Mouse (Mus musculus): Measurements from ENCODE around the gene Spsb4.

The Spsb4 gene

GRCm38 (mm10) chr9:96977287-96978145 is 41.1 kb downstream of the Spsb4 start:
- no peak for DNase-seq

GRCm38 (mm10) chr9:96973091-96973490 is 45.6 kb downstream of the Spsb4 start:
- no peak for DNase-seq

GRCm38 (mm10) chr9:96971625-96972404 is 46.8 kb downstream of the Spsb4 start:
- DNase-seq = peak; percentile 52 to 77

DNA sequence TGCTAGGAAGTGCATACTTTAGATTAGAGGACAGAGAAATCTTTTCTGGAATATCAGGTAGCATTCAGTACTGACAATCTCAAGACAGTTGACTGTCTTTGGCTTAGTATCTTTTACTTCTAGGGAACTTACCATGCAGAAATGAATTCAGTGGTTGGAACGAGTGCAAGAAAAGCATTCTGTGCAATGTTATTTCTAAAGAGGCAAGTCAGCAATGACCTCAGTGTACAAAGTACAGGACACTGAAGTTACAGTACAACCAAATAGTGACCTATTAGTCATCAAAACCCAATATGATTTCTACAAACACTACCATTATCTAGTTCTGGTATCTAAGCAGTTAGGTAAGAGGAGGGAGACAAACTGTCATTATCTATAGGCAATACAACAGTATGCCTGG is 51.1 kb downstream of the Spsb4 start:
- no peak for DNase-seq

- DNase-seq = no peak
Observed at GRCm38 (mm10) chr9:96966465-96966864, 52.2 kb downstream of the Spsb4 start.

GRCm38 (mm10) chr9:96963443-96964215 is 55.0 kb downstream of the Spsb4 start:
- peak in 1 of 2 experiments; percentile 46 for DNase-seq

DNA sequence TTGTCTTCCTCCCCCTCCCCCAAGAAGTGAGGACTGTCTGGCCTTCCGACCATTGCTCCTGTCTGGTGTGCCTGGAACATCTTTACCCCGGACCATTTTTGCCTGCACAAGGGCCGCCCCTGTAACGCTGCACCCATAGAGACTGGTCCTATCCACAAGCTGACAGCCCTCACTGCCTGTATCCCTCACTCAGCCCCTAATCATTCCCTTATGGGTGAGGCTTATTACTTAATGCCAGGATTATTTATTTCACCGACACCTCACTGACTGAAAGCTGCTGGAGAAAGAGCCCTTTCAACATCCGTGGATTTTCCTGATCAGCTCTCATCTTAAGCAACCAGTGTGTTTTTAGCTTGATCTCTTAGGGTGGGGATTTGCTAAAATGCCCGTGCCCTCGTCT is 55.9 kb downstream of the Spsb4 start:
- DNase-seq = no peak

- DNase-seq = peak; percentile 12 to 44
Observed at GRCm38 (mm10) chr9:96961986-96962701, 56.5 kb downstream of the Spsb4 start.

- peak in 1 of 2 experiments; percentile 57 for DNase-seq
Observed at GRCm38 (mm10) chr9:96961006-96961405, 57.6 kb downstream of the Spsb4 start.

GRCm38 (mm10) chr9:96960241-96960640 is 58.4 kb downstream of the Spsb4 start:
- DNase-seq = no peak

DNA sequence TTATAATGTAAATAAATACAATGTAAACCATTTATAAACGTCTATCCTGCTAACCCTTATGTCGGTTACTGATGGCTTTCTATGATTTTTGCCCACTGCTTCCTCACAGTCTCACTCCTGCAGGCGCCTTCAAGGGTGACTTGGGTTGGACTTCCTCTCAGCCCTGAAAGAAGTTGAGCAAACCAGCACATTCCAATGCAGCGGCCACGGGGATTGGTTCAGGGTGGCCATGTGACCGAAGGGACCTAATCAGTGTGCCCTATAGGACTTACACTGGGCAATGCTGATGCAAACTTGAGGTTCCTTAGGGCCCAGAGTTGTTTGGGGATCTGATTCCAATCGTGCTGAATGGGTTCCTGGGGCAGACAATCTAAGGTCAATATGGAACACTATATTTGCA is 59.2 kb downstream of the Spsb4 start:
- no peak for DNase-seq

DNA sequence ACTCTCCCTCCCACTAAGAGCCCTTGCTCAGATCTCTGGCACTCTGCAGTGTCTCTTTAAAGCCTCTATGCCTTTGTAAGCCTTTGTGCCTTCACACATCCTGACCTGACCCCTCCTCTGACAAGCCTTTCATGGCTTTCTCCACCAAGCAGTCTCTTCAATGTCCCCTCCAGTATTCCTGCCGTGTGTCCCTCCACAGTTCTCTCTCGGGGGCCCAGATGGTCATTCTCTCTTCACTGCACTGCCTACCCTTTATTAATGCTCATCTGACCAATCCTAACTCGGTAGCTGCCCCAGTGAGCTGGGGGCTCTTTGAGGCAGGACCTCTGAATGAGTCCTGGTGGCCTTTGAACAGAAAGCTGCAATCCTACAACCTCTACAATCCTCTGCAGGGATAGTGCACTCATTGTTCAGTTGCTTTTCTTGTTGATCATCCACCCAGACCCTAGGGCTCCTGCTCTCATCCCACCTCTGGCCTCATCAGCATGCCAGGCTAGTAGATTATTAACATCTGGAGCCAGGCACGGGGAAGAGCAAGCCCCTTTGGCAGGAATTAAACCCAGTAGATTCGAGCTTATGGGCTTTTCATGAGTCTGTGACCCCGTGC is 60.5 kb downstream of the Spsb4 start:
- no peak for DNase-seq

DNA sequence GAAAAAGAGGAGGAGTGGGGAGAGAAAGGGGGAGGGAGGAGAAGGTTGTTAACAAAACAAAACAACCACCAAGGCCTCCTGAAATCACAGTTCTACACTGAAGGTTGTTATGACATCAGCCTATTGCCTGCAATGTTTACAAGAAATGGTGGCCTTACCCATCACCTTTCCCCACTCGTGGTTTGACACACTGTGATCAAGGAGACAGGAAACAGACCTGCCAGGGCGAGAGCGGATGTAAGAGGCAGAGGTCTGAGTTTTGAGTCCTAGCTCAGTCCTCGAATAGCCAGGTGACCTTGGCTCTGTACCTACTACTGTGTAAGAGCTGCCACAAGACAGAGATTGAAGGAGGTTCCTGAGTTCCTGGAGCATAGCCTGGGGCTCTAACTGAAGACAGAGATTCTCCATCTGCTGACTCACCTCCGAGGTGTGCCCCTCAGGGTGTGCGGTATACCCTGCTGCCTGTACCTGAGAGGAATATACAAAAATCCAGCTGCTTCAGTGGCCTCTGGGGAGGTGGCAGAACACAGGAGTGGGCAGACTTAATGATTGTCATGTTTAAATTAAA is 61.3 kb downstream of the Spsb4 start:
- DNase-seq = no peak

- no peak for DNase-seq
Observed at GRCm38 (mm10) chr9:96956646-96957297, 61.9 kb downstream of the Spsb4 start.

- no peak for DNase-seq
Observed at GRCm38 (mm10) chr9:96954063-96954809, 64.4 kb downstream of the Spsb4 start.

DNA sequence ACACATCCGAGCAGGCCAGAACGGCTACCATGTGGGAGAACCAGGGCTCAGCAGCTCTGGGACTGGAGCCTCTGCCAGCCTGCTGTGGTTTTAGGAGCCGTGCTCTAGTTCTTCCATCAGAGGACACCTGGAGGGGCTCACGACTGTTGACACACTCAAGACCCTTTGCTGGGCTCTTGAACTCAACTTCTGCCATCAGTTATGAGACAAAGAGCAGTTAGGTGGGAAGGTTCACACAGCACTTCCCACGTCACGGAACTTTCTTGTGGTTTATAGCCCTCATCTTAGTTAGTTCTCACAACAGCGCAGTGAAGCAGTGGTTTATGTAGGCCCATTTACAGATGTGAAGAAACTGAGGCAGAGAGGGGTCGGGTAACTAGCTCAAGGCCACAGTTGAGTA is 65.2 kb downstream of the Spsb4 start:
- no peak for DNase-seq

DNA sequence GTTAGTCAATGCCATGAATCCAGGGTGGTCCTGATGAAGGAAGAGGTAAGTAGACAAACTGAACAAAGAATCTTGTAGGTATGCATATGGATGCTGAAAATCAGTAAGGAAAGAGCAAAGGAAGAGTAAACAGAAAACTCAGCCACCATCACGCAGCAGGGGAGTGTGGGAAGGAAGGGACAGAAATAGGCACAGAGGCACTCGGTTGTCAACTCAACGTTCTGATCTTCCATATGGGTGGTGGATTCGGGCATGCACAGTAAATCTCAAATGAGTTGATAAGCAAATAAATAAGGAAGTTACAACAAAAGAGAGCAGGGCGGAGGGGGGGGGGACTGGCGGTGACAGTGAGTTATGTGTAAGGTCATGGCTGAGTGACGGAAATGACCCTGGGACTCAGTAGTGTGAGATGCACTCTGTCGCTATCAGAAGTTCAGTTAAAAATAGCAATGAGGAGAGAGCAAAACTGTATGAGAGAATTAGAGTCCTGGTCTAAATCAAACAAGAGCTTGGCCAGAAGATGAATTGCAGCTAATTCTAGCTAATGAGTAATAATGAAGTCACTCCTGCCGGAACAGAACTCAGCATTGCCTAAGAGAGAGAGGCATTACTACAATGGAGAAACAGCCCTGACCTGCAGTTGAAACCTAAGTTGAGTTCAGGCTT is 66.2 kb downstream of the Spsb4 start:
- no peak for DNase-seq

GRCm38 (mm10) chr9:96949551-96949950 is 69.1 kb downstream of the Spsb4 start:
- no peak for DNase-seq

DNA sequence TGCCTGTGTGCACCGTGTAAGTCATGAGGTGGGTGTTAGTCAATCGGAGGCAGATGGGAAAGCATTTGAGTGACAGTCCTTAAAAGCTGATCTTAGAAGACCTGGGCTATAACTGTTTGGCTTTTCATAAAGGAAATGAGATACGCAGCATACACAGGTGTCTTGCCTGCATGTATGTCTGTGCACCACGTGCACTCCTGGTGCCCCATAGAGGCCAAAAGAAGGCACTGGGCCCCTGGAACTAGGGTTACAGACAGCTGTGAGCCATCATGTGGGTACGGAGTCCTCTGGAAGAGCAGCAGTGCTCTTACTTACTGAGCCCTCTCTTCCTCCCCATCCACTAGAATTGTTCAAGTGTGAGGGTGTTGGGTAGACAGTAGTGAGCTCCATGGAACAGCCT is 70.1 kb downstream of the Spsb4 start:
- no peak for DNase-seq

DNA sequence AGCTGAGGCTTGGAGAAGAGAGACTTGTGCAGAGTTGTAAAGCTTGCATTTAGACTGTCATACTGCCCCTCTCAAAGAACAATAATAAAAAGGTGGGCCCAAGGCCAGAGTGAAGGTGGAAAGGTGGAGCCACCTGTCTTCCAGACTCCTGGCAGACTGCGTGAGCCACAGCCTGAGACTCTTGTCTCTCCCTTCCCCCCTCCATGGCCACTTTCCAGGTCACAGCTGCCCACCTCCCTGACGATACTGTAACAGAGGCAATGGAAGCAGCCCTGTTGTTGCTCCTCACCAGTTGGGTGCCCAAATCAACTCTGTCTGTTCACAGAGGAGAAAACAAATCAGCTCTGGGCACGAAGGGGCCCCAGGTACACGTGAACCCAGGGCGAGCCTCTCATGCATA is 71.5 kb downstream of the Spsb4 start:
- DNase-seq = no peak

All from lung, postnatal 4 days (tissue).